Mouse (Mus musculus) monocyte, adult 5-6 weeks (primary cell): ENCODE measurements around the gene Mllt10. TPM values are rescaled to one million over a fixed set of nuclear protein-coding genes. Genes with fewer than 3 reads are reported as not detected.

Experiments
- ATAC-seq: fragments of 153-309, 156-312 bp; replicated peaks from 2 replicates; pipeline ENCODE4 v1.8.0; 2017; ENCODE audit warnings: mild to moderate bottlenecking; ENCODE audit not compliant: low TSS enrichment, insufficient number of reproducible peaks, severe bottlenecking, poor library complexity, low FRiP score
- total RNA-seq: library from RNA; stranded (forward); fragments of 200-1000, 200-491, 200-594 nt; gene quantifications from 3 replicates; pipeline ENCODE4 v1.2.3, GENCODE M21; 2017

Gene Mllt10
- total RNA-seq, 1 experiment from 2014 or later: 67.5 TPM

DNA sequence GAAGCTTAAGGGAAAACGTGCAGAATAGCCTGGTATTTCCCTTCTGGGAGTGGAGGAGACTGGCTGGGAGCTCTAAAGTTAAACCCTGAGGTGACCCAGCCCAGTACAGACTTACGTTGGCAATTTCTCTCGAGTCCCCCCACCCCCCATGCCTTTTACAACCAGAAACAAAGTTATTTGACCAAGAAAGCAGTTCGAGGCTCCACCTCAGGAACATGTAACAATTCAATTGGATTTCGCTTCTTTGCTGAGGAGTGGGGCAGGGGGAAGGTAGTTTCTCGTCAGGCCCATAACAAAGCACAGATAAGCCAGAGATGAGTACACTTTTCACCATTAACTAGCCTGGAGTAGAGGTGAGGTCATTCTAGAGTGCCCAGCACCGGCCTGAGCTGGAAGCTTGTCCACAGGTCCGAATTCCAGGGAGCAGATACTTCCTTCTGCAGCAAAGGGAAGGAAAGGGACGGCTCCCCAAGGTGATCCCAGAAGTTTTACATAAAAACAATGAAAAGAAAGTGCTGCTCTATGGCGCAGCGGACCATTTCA lies 5.7 kb upstream of the Mllt10 start:
- no peak for ATAC-seq

DNA sequence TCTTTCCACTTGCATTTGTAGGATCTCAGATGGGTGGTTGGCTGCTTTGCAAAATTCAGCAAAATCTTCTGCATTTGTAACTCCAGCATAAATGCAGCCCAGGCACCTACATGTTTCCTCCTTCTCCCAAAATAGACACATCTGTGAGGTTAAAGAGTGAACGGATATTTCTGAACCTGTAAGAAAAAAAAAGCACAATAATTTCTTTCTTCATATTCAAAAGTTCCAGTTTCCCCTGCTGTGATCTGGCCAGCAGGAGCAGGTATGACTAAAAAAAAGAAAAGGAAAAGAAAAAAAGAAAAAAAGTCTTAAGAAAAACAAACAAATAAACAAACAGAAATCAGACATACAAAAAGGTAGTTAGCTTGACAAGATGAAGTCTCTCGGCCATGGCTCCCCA lies 5.0 kb upstream of the Mllt10 start:
- no peak for ATAC-seq

DNA sequence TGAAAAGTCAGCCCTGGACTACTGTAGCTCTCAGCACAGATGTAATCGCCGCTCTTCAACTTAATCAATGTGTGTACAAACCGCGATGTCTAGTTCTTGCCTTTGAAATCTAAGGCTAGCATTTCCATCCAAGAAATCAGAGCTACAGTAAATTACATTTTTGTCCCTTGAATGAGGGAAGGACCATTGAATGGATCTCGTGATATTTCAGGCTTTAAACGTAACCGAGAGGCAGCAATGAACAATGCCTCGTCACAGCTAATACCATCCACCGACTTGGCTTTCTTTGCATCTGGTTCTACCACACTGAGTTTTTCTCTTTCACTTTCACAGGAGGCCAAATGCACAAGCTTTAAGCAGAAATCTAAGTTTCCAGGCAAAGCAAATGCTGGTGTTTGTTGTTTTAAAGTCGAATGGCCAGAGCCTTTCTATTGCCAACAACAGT lies 4.5 kb upstream of the Mllt10 start:
- no peak for ATAC-seq

DNA sequence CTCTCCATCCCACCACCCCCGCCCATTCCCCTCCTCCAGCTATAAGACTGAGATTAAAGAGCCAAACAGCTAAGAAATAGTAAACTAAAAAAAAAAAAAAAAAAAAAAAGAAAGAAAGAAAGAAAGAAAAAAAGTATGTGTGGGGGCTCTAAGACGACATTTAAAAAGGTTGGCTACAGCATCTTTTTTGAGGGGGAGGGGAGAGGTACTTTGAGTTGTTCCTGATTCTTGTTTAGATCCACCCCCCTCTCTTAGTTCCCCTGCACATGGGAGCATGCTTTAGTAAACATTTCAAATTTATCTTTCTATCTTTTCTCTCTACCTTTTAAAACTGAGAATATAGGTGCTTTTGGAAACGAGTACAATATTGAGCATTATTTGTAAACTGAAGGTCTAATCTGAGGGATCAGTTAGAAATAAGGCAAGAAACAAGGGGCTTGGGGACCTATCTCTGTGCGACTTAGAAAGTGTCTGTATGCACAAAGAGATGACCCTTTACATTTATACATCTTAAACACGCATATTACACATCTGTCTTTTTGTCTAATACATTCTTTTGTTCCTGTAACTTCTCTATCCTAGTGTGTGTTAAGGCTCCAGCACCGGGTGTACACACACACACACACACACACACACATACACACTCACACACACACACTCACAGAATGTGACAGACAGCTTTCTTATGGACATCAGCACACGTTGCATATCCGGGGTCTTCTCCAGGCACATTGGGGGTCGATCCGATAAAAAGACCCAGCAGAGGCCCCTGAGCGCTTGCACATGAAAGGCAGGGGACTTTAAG lies 3.8 kb upstream of the Mllt10 start:
- ATAC-seq: no peak

DNA sequence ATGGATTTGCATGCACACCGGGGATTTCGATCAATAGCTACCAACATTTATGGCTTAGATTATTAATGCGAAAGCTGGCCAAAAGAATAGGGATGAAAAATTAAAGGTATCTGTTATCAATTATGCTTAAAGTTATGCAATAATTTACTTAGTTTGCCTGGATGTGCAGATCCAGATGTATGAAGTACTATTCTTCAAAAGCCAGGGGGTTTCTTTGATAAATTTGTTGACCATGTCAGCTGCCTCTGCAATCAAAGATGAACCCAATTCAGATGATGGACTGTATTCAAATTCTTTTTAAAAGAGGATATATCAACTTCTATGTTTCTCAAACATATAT lies 3.2 kb upstream of the Mllt10 start:
- no peak for ATAC-seq

DNA sequence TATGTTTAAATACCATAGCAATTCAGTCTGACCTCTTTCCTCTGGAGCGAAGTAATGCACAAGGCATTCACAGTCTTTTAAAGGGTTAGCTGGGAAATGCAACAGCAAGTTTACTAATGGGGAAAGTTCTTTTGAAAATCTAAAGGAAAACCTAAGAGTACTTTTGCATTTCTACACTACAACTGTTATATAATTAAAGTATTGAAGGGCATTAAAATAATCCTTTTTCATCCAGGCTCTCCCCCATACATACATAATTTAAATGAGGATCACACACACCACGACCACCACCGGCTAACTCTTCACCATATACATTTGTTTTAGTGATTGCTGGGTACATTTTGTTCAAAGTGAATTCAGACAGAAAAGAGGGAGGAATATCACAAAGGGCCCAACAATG lies 2.5 kb upstream of the Mllt10 start:
- ATAC-seq: no peak

DNA sequence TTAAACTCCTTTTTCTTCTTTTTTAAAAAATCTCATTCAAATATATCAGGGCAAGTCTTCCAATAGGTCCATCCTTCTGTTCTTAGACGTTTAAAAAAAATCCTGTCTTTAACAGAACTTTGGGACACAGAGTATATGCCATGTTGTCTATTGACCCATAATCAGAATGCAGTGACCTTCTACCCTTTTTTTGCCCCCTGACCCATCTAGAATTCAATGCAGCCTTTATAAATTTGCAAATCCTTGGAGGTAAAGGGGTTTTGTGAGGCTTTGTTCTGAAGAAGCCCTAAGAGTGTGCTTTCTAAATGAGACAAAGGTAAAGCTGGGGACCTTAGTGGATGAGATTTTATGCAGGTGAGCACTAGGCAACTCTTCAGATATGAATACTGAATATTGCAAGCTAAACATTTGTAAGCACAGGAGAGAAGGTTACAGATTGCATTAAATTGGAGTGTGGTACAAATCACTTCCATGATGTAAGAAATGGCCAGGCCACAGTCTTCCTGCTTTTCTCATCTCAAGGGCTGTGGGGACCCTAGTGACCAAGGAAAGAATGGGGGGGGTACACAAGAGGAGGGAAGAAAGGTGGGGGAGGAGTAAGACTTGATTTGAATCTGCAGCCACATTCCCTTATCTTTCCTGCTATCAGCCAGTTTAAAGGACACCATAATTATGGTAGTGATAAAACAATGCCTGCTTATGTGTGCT lies 1.6 kb upstream of the Mllt10 start:
- no peak for ATAC-seq

DNA sequence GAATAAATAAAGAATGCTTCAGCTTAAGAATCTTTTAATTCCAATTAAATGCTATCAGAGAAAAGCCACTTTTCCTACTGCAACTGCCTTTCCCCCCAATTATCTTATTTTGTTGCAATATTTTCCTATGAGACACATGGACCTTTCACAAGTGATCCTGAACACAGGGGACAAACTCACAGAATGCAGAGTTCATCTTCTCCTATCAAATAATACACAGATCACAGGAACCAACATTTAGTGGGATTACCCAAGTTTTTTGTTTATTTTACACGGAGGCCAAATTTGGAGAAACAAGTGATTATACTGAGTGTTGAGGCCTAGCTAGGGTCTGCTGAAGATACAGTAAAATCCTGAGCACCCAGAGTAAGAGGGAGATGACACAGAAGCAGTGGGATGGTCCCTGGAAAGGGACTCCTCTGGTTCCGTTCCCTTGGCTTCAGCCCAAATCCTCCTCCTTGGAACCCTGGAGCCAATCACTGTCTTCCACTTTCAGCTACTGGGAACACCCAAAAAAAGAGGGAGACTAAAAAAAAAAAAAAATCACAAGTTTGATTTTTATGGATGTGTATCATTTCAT lies 996 bp upstream of the Mllt10 start:
- no peak for ATAC-seq

DNA sequence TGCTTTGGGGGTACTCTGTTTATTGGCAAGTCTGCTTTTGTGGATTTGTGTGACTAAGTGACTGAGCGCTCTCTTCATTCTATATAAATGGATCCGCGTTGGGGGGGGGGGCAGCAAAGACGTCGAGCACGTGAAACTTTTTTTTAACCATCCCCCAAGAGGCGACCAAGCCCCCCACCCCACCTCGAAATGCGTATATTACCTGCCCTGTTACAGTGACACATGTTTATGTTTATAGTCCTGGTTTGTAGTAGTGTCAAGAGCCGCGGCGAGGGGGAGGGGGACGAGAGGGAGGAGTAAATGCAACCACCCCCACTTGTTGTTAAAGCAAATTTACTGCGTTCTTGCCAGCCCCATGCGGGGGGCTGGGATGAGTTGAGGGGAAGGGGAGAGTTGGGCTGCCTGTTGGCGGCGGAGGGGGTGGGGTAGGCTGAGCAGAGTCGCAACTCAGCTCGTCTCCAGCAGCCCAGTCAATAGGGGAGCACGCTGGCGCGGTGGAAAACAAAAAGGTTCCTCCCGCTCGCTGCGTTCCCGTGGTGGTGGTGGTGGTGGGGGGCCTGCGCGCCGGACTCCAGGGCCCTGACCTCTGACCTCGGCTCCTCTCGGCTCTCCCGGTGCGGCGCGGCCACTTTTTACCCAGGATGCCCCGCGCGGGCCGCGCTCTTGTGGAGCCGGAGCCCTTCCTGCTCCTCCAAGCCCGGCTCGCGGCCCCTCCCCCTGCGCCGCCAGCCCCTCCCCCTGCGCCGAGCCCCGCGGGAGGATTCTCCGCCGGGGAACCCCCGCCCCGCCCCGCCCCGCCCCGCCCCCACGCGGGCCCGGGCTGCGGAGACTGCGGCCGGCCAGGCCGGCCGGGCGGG lies 1.1 kb downstream of the Mllt10 start:
- ATAC-seq: peak; percentile 74

DNA sequence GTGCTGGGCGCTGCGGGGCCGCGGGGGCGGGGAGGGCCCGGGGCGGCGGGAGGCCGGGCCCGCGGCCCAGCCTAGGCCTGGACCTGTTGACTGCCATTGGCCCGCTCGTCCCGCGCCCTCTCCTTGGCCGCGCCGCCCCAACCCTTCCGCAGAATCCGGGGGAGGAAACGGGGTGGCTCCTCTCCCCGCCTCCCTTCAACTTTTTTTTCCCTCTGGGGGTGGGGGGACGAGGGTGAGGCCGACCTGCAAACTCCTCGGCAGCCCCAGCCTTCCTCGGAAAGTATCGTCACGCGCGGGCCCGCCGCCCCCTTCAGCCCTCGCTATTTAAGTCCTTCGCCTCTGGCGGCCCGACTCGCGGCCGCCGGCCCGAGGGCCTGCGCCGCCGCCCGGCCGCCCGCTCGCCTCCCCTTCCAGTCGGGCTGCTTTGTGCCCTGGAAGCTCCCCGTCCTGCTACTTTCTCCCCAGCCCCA lies 1.8 kb downstream of the Mllt10 start:
- peak; percentile 91 for ATAC-seq

DNA sequence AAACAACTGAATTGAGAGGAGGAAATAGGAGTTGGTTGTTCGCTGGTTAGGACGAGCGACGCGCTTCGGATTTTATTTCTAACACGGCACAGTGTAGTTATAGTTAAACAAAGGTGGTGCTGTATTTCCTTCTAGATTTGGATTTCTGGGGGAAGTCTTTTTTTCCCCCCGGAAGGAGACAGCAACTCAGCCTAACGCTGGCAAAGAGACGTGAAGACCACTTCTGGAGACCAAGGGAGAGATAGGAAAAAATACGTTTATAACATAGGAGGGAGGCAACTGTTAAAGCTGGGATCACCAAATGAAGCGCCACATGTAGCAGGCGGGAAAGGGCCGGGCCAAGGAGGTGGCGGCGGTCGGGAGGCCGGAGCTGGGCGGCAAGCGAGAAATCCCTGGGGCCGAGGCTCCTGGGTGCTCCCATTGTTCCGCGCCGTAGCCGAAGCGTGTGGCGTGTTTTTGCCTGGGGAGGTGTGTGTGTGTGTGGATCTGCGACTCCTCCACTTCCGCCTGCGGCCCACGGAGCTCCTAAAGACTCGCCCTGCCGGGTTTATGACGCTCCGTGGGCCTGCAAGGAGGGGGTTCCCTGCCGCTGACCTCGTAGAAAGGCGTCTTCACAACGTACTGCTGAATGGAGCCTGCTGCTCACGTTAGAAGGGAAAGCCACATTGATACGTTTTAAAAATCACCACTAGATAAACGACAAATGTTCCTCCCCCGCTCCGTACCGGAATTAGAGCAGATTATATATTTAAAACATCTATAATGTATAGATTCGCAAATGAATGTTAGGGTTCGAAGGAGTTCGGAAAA lies 2.5 kb downstream of the Mllt10 start:
- peak; percentile 69 for ATAC-seq

DNA sequence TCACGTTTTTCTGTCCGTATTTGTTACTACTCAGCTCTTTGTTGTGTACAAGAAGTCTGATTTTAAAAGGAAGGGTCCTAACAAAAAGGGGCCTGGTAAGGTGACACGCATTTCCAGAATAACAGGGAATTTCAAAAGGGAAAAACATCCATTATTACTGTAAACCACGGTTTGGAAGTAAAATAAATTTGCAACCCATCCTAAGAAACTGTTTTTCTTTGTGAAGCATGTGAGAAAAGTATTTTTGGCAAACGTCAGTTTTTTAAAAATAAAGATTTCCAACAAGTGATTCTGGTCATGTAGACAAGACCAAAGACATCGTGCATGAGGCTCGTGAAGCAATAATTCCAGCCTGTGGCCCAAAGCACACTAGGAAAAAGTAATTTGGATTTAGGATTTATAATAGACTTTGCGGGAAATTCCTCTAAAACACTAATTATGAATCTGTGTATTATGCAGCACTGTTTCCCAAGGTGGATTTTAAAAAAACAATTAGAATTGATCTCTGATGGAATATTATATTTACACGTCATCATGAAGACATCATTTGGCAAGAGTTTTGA lies 3.2 kb downstream of the Mllt10 start:
- ATAC-seq: no peak

DNA sequence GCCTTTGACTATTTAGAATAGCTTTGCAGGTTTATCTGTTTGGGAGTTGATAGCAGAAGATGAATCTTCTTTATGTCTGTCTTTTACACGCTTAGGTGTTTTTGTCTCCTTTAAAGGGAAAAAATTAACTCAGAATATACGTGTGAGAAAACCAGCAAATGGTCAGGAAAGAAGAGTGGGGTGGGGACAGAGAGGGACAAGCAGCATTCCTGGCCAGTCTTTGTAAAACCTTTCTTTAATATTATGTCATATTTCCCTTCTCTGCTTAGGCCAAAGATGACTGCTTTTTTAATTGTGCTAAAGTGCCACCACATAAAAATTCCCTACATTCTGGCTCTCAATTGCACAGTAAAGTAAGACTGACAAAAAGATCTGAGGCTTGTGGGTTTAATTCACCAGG lies 4.0 kb downstream of the Mllt10 start:
- no peak for ATAC-seq

DNA sequence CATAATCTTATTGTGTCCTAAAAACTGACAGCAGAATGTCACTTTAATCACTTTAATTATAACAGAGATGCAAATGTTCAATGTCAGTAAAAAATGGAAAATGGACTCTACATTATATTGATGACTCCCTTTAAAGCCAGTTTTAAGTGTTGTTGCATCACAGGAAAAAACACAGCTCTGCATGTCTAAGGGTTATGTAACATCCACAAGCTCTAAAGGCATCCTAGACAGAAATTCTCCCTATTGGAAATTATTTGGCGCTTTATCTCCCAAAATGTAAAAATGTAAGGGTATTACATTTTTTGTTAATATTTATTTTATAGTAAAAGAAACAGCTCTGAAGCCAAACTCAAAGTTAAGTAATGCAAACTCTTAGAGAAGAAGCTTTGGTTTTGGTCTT lies 4.9 kb downstream of the Mllt10 start:
- ATAC-seq: no peak

DNA sequence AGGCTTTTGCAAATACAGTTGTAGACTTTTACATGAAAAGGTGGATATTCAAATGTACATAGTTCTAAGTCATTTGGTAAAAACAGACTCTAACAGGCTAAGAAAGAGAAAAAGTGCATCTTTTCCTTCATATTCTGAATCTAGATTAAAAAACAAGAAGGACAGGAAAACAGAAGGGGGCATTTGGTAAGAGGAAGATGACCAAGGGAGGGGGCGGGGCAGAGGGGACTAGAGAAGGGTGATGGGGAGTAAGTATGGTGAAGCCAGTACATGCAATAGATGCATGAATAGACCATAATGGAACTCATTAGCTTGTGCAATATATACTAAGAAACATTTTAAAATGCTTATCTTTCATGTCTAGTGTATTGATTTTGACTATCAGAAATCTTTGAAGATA lies 5.4 kb downstream of the Mllt10 start:
- no peak for ATAC-seq

DNA sequence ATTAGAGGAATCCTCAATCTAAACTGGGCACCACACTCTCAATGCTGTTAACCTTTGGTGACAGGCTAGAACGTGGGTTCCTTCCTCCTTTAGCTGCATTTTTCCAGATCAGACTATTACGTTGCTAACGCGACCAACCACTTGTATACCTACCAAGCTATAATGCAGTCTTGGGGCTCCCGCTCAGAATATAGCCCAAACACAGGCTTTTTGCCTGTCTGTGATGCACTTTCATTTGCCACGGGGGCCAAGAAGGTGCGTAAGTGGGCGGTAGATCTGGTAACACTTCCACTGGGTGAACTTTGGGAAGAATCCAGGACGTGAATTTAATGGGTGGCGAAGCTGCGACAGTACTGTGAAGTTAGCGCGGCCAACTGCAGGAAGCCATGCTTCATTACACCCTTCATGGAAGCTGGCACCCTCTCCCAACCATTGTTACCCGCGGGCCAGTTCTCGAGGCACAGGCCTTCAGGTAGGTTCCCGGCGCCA lies 8.8 kb downstream of the Mllt10 start:
- peak; percentile 42 for ATAC-seq

DNA sequence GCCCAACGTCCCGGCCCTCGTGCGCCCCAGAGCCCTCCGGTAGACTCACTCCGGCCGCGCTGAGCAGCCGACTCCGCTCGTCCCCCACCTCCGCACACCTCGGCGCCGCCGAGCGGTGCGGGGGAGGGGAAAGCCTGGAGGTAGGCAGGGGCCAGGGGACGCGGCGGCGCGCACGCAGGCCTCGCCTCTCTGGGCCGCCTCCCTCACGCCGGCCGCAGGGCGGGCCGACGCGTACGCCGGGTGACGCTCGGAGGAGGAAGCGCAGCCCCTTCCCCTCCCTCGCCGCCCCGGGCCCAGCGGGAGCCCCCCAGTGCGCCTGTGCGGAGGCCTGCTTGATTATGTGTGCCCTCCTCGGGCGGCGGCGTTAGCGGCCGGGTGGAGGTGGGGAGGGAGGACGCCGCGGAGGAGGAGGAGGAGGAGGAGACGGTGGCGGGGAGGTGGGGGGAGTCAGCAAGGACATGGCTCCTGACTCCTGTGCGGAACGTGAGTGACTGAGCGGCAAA lies 9.4 kb downstream of the Mllt10 start:
- peak; percentile 61 for ATAC-seq
